Mouse (Mus musculus) brain, embryonic 14.5 days (tissue): ENCODE data around the gene AI661453.

ENCODE experiments used
- CTCF ChIP-seq: fragments of 200-500 bp; IDR thresholded peaks from 2 replicates; pipeline ENCODE4 v1.5.1; 2012; ENCODE audit warnings: inconsistent platforms, mild to moderate bottlenecking, moderate library complexity, borderline replicate concordance; ENCODE audit not compliant: insufficient read depth, insufficient read length; ENCODE audit errors: extremely low read depth
- POLR2A ChIP-seq: fragments of 200-500 bp; IDR thresholded peaks from 2 replicates; pipeline ENCODE4 v1.6.1; 2012; ENCODE audit warnings: mild to moderate bottlenecking, inconsistent platforms, borderline replicate concordance; ENCODE audit not compliant: poor library complexity, insufficient read depth, insufficient read length, severe bottlenecking; ENCODE audit errors: extremely low read depth

GRCm38 (mm10) chr17:47394223-47394869 is 42.1 kb upstream of the AI661453 start:
- TF ChIP-seq CTCF (no peak), POLR2A (no peak)
